Mouse (Mus musculus): ENCODE measurements around the gene Ropn1l. TPM values are rescaled to one million over a fixed set of nuclear protein-coding genes. Genes with fewer than 3 reads are reported as not detected.

Gene Ropn1l
- polyA plus RNA-seq, 1 experiment from 2014 or later: 2.0 TPM

DNA sequence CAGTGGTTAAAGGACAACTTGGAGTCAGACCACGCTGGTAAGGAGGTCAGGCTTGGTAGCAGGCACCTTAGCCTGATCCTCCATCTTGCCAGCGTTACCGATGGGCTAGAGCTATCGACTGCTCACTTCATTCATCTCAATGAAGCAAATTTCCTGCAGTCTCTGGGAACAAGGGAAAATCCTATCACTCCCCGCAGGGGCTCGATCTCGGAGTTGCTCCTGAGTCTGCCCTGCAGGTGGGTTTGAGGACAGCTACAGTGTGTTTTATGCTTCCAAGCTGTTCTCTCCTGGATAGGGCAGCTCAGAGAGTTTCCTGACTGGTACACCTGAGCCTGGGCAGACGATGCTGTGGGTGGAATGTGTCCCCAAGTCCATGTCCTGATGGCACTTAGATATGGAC, 49.2 kb downstream of the Ropn1l start:
- Histone ChIP-seq H3K4me3 (ENCODE audit: low read depth, low read length) (no peak overlapping the region), H3K9ac (ENCODE audit: low read depth, low read length) (no peak overlapping the region), H3K27me3 (ENCODE audit: control insufficient read depth, insufficient read depth, low read depth, low read length) (no peaks in the 10 kb centered on the region), H3K4me2 (ENCODE audit: low read length) (no peak overlapping the region), H3K4me1 (ENCODE audit: control insufficient read depth, insufficient read depth, low read length) (no peaks in the 10 kb centered on the region; the same call in 1 of the 2 replicates), H3K36me3 (ENCODE audit: control insufficient read depth, insufficient read depth, low read length) (no peaks in the 10 kb centered on the region), H3K27ac (ENCODE audit: low read length) (no peak overlapping the region), H3K9me3 (replicated peaks; ENCODE audit: control insufficient read depth, low read length, poor library complexity, severe bottlenecking) (no peaks in the 10 kb centered on the region)
- ATAC-seq: no peak
- WGBS: 88% methylated on average over 8 of the region's 8 CpGs

DNA sequence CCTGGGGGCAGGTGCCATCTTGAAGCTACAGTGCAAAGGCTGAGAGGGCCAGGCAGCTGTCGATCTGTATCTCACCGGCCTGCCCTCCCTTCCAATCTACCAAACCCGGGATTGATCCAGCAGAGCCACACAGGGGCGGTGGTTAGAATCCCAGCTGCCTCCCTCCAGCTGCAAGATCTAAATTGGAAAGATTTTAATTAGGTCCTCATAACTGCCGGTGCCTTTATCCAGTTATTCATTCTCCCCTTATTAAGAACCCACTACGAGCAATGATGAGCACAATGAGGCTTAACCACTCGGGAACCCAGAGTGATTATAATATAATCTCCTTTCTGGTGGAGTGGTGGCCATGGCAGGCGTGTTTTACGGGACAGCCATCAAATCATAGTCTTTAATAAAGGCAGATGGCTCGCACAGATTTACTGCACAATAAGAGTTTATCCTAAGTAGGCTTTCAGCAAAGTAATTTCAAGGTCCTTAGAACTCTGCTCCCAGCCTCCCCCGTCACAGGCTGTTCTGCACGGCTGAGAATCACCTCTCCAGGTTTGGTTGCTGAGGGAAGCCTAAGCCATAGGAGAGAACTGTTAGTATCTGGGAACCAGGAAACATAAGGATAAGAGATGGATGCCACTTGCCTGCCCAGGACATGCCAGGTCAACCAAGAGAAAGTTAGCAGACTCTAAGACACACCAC, 51.2 kb downstream of the Ropn1l start:
- Histone ChIP-seq H3K9me3 (replicated peaks; ENCODE audit: control insufficient read depth, low read length, poor library complexity, severe bottlenecking) (no peaks in the 10 kb centered on the region), H3K27me3 (ENCODE audit: control insufficient read depth, insufficient read depth, low read depth, low read length) (no peaks in the 10 kb centered on the region), H3K4me3 (ENCODE audit: low read depth, low read length) (no peak overlapping the region), H3K36me3 (ENCODE audit: control insufficient read depth, insufficient read depth, low read length) (no peaks in the 10 kb centered on the region), H3K4me2 (ENCODE audit: low read length) (no peak overlapping the region), H3K4me1 (ENCODE audit: control insufficient read depth, insufficient read depth, low read length) (no peaks in the 10 kb centered on the region; the same call in 1 of the 2 replicates), H3K9ac (ENCODE audit: low read depth, low read length) (no peak overlapping the region), H3K27ac (ENCODE audit: low read length) (no peak overlapping the region)
- peak; percentile 53 for ATAC-seq
- WGBS: 24% methylated on average over 12 of the region's 12 CpGs

DNA sequence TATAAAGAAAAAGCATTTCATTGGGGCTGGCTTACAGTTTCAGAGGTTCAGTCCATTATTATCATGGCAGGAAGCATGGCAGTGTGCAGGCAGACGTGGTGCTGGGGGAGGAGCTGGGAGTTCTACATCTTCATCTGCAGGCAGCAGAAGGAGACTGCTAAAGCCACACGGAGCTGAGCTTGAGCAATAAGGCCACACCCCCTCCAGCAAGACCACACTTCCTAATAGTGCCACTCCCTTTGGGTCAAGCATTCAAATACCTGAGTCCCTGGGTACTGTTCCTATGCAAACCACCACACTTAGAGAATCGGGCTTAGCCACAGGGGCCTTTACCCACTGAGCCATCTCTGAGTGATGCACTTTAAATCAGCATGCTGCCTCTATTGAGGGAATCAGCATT, 52.6 kb downstream of the Ropn1l start:
- no peaks in the 10 kb centered on the region; the same call in 1 of the 2 replicates for H3K4me1 ChIP-seq (ENCODE audit: control insufficient read depth, insufficient read depth, low read length)
- no peak overlapping the region for H3K27ac ChIP-seq (ENCODE audit: low read length)
- no peak overlapping the region for H3K4me2 ChIP-seq (ENCODE audit: low read length)
- ATAC-seq: no peak
- H3K36me3 ChIP-seq (ENCODE audit: control insufficient read depth, insufficient read depth, low read length): no peaks in the 10 kb centered on the region
- H3K9me3 ChIP-seq (replicated peaks; ENCODE audit: control insufficient read depth, low read length, poor library complexity, severe bottlenecking): no peaks in the 10 kb centered on the region
- no peak overlapping the region for H3K9ac ChIP-seq (ENCODE audit: low read depth, low read length)
- 29% methylated on average over 3 of the region's 3 CpGs for WGBS
- H3K4me3 ChIP-seq (ENCODE audit: low read depth, low read length): no peak overlapping the region
- no peaks in the 10 kb centered on the region for H3K27me3 ChIP-seq (ENCODE audit: control insufficient read depth, insufficient read depth, low read depth, low read length)

- 94% methylated on average over 13 of the region's 13 CpGs for WGBS
- Histone ChIP-seq H3K27me3 (ENCODE audit: control insufficient read depth, insufficient read depth, low read depth, low read length) (no peaks in the 10 kb centered on the region), H3K4me2 (ENCODE audit: low read length) (no peak overlapping the region), H3K36me3 (ENCODE audit: control insufficient read depth, insufficient read depth, low read length) (no peaks in the 10 kb centered on the region), H3K4me1 (ENCODE audit: control insufficient read depth, insufficient read depth, low read length) (no peaks in the 10 kb centered on the region; the same call in 1 of the 2 replicates), H3K9me3 (replicated peaks; ENCODE audit: control insufficient read depth, low read length, poor library complexity, severe bottlenecking) (no peaks in the 10 kb centered on the region), H3K27ac (ENCODE audit: low read length) (no peak overlapping the region), H3K9ac (ENCODE audit: low read depth, low read length) (no peak overlapping the region), H3K4me3 (ENCODE audit: low read depth, low read length) (no peak overlapping the region)
- ATAC-seq: no peak
Measured at GRCm38 (mm10) chr15:31398769-31399168, 54.8 kb downstream of the Ropn1l start.

- Histone ChIP-seq H3K9me3 (replicated peaks; ENCODE audit: control insufficient read depth, low read length, poor library complexity, severe bottlenecking) (no peaks in the 10 kb centered on the region), H3K27ac (ENCODE audit: low read length) (no peak overlapping the region), H3K4me3 (ENCODE audit: low read depth, low read length) (no peak overlapping the region), H3K9ac (ENCODE audit: low read depth, low read length) (no peak overlapping the region), H3K27me3 (ENCODE audit: control insufficient read depth, insufficient read depth, low read depth, low read length) (no peaks in the 10 kb centered on the region), H3K4me2 (ENCODE audit: low read length) (no peak overlapping the region), H3K36me3 (ENCODE audit: control insufficient read depth, insufficient read depth, low read length) (no peaks in the 10 kb centered on the region), H3K4me1 (ENCODE audit: control insufficient read depth, insufficient read depth, low read length) (no peaks in the 10 kb centered on the region; the same call in 1 of the 2 replicates)
- ATAC-seq: no peak
- WGBS: 74% methylated on average over 3 of the region's 3 CpGs
Measured at GRCm38 (mm10) chr15:31397379-31397778, 56.2 kb downstream of the Ropn1l start.

GRCm38 (mm10) chr15:31396755-31397154, 56.8 kb downstream of the Ropn1l start:
- H3K4me1 ChIP-seq (ENCODE audit: control insufficient read depth, insufficient read depth, low read length): no peaks in the 10 kb centered on the region
- no peak overlapping the region for H3K27ac ChIP-seq (ENCODE audit: low read length)
- no peaks in the 10 kb centered on the region for H3K27me3 ChIP-seq (ENCODE audit: control insufficient read depth, insufficient read depth, low read depth, low read length)
- no peak overlapping the region for H3K9ac ChIP-seq (ENCODE audit: low read depth, low read length)
- ATAC-seq: no peak
- no peak overlapping the region for H3K4me3 ChIP-seq (ENCODE audit: low read depth, low read length)
- H3K36me3 ChIP-seq (ENCODE audit: control insufficient read depth, insufficient read depth, low read length): no peaks in the 10 kb centered on the region
- WGBS: 83% methylated on average over 5 of the region's 5 CpGs
- H3K9me3 ChIP-seq (replicated peaks; ENCODE audit: control insufficient read depth, low read length, poor library complexity, severe bottlenecking): no peaks in the 10 kb centered on the region
- no peak overlapping the region for H3K4me2 ChIP-seq (ENCODE audit: low read length)

DNA sequence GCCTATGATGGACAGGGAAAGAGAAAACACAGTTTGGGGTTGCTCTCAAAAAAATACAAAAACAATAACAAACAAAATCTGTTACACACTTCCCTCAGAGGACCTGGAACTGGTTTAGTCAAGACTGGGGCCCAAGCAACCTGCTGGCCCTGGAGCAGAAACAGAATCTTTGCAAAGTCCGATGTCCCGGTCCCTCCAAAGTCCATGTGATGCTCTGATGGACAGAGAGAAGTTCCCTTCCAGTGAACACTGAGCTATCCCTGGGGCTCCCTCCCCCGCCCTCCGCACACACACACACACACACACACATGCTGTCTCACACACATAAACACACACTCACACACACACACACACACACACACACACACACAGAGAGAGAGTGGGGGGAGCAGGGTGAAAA, 57.6 kb downstream of the Ropn1l start:
- H3K9me3 ChIP-seq (replicated peaks; ENCODE audit: control insufficient read depth, low read length, poor library complexity, severe bottlenecking): no peaks in the 10 kb centered on the region
- H3K36me3 ChIP-seq (ENCODE audit: control insufficient read depth, insufficient read depth, low read length): no peaks in the 10 kb centered on the region
- H3K4me2 ChIP-seq (ENCODE audit: low read length): no peak overlapping the region
- no peak overlapping the region for H3K27ac ChIP-seq (ENCODE audit: low read length)
- ATAC-seq: no peak
- WGBS: 91% methylated on average over 4 of the region's 4 CpGs
- H3K27me3 ChIP-seq (ENCODE audit: control insufficient read depth, insufficient read depth, low read depth, low read length): no peaks in the 10 kb centered on the region
- H3K9ac ChIP-seq (ENCODE audit: low read depth, low read length): no peak overlapping the region
- H3K4me3 ChIP-seq (ENCODE audit: low read depth, low read length): no peak overlapping the region
- H3K4me1 ChIP-seq (ENCODE audit: control insufficient read depth, insufficient read depth, low read length): no peaks in the 10 kb centered on the region

DNA sequence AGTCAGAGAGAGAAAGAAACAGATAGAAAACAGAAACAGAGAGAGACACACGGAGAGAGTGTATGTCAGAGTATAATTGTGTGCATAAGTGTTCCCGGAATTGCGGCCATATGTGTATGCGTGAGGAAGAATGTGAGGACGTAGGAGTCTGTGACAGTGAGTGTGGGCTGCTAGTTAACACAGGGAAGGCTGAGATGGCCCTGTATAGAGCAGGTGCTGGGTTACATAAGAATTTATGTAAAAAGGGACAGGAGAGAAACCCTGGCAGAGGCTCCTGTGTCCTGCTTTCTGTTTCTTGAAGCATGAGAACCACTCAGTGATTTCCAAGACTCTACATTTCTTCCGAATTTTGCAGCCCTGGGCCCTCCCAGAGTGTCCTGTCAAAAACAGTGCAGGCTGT, 60.1 kb downstream of the Ropn1l start:
- Histone ChIP-seq H3K9me3 (replicated peaks; ENCODE audit: control insufficient read depth, low read length, poor library complexity, severe bottlenecking) (no peaks in the 10 kb centered on the region), H3K36me3 (ENCODE audit: control insufficient read depth, insufficient read depth, low read length) (no peaks in the 10 kb centered on the region), H3K4me2 (ENCODE audit: low read length) (no peak overlapping the region), H3K27me3 (ENCODE audit: control insufficient read depth, insufficient read depth, low read depth, low read length) (no peaks in the 10 kb centered on the region), H3K9ac (ENCODE audit: low read depth, low read length) (no peak overlapping the region), H3K4me3 (ENCODE audit: low read depth, low read length) (no peak overlapping the region), H3K4me1 (ENCODE audit: control insufficient read depth, insufficient read depth, low read length) (no peaks in the 10 kb centered on the region), H3K27ac (ENCODE audit: low read length) (no peak overlapping the region)
- ATAC-seq: no peak
- 89% methylated on average over 6 of the region's 6 CpGs for WGBS

DNA sequence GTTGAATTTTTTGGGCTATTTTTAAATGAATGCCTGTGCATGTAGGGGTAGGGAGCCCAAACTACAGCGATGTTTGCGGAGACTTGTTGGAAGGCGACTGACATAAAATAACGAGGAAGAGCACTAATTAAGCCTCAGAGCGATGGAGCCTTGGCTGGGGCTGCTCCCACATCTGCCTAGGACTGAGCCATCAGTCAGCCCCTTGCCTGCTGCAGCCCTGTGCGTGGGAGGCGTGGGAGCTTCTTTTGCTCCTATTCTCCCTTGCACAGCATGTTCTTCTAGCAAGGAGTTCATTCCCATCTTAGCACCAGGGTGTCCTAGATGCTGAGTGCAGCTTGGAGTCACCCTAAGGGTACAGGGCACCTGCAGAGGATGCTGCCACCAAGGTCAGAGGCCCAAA, 60.8 kb downstream of the Ropn1l start:
- ATAC-seq: no peak
- H3K4me1 ChIP-seq (ENCODE audit: control insufficient read depth, insufficient read depth, low read length): no peaks in the 10 kb centered on the region
- no peak overlapping the region for H3K4me3 ChIP-seq (ENCODE audit: low read depth, low read length)
- no peaks in the 10 kb centered on the region for H3K36me3 ChIP-seq (ENCODE audit: control insufficient read depth, insufficient read depth, low read length)
- H3K9me3 ChIP-seq (replicated peaks; ENCODE audit: control insufficient read depth, low read length, poor library complexity, severe bottlenecking): no peaks in the 10 kb centered on the region; the same call in 1 of the 2 replicates
- no peaks in the 10 kb centered on the region for H3K27me3 ChIP-seq (ENCODE audit: control insufficient read depth, insufficient read depth, low read depth, low read length)
- WGBS: 79% methylated on average over 7 of the region's 7 CpGs
- no peak overlapping the region for H3K4me2 ChIP-seq (ENCODE audit: low read length)
- H3K27ac ChIP-seq (ENCODE audit: low read length): no peak overlapping the region
- H3K9ac ChIP-seq (ENCODE audit: low read depth, low read length): no peak overlapping the region
